Mouse (Mus musculus): ENCODE results near the gene Bard1. TPM values are rescaled to one million over a fixed set of nuclear protein-coding genes. Genes with fewer than 3 reads are reported as not detected.

Gene Bard1
- polyA plus RNA-seq, 1 experiment from 2014 or later, result 1.5 TPM

GRCm38 (mm10) chr1:71099945-71100515 lies 2.9 kb downstream of the Bard1 start:
- Histone ChIP-seq H3K4me2 (replicated peaks) (no peak overlapping the region), H3K4me1 (peaks cover 4% of the 10 kb centered on the region; the same call in 1 of the 2 replicates), H3K36me3 (no peaks in the 10 kb centered on the region), H3K9me3 (replicated peaks) (0 out of 2 replicates have a peak, but pooled peaks cover 2% of the 10 kb centered on the region), H3K4me3 (no peak overlapping the region), H3K9ac (no peak overlapping the region), H3K27ac (no peak overlapping the region), H3K27me3 (no peaks in the 10 kb centered on the region)
- 44% methylated on average over 3 of the region's 3 CpGs for WGBS
- no peak for ATAC-seq (ENCODE audit: low FRiP score)

GRCm38 (mm10) chr1:71096031-71096430 lies 6.9 kb downstream of the Bard1 start:
- H3K27ac ChIP-seq, result no peak overlapping the region
- no peak for ATAC-seq (ENCODE audit: low FRiP score)
- 0 out of 2 replicates have a peak, but pooled peaks cover 3% of the 10 kb centered on the region for H3K9me3 ChIP-seq (replicated peaks)
- 96% methylated on average over 1 of the region's 1 CpGs for WGBS
- no peaks in the 10 kb centered on the region for H3K36me3 ChIP-seq
- no peak overlapping the region for H3K4me2 ChIP-seq (replicated peaks)
- H3K4me1 ChIP-seq, result peaks cover 4% of the 10 kb centered on the region; the same call in 1 of the 2 replicates
- no peak overlapping the region for H3K4me3 ChIP-seq
- H3K9ac ChIP-seq, result no peak overlapping the region
- H3K27me3 ChIP-seq, result no peaks in the 10 kb centered on the region

DNA sequence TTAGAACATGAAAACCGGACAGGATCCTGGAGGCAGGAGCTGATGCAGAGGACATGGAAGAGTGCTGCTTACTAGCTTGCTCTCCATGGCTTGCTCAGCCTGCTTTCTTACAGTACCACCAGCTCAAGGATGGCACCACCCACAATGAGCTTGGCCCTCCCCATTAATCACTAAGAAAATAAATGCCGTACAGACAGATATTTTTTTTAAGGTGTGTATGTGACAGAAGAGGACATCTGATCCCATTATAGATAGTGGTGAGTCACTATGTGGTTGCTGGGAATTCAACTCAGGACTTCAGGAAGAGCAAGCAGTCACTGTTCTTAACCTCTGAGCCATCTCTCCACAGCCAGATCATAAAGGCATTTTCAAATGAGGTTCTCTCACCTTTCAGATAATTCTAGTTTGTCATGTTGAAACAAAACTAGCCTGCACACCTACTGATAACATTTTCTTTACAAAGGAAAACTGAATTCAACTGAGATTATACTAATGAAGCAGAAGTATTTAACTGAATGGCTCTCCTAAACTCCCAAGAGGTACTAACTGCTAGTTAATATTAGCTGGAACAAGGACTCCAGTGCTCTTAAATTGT lies 7.6 kb downstream of the Bard1 start:
- H3K36me3 ChIP-seq, result no peaks in the 10 kb centered on the region
- WGBS, result 89% methylated on average over 2 of the region's 2 CpGs
- no peak overlapping the region for H3K9ac ChIP-seq
- peaks cover 4% of the 10 kb centered on the region; the same call in 1 of the 2 replicates for H3K4me1 ChIP-seq
- no peak for ATAC-seq (ENCODE audit: low FRiP score)
- H3K9me3 ChIP-seq (replicated peaks), result 0 out of 2 replicates have a peak, but pooled peaks cover 3% of the 10 kb centered on the region
- no peak overlapping the region for H3K27ac ChIP-seq
- no peak overlapping the region for H3K4me3 ChIP-seq
- H3K27me3 ChIP-seq, result no peaks in the 10 kb centered on the region
- no peak overlapping the region for H3K4me2 ChIP-seq (replicated peaks)

- no peak overlapping the region for H3K9ac ChIP-seq
- H3K4me3 ChIP-seq, result no peak overlapping the region
- no peaks in the 10 kb centered on the region for H3K36me3 ChIP-seq
- H3K4me1 ChIP-seq, result no peaks in the 10 kb centered on the region
- H3K27ac ChIP-seq, result no peak overlapping the region
- H3K4me2 ChIP-seq (replicated peaks), result no peak overlapping the region
- no peaks in the 10 kb centered on the region for H3K27me3 ChIP-seq
- no peaks in the 10 kb centered on the region for H3K9me3 ChIP-seq (replicated peaks)
- 63% methylated on average over 3 of the region's 3 CpGs for WGBS
- no peak for ATAC-seq (ENCODE audit: low FRiP score)
Measured at GRCm38 (mm10) chr1:71075651-71076050, 27.3 kb downstream of the Bard1 start.

- Histone ChIP-seq H3K4me2 (replicated peaks) (no peak overlapping the region), H3K4me3 (no peak overlapping the region), H3K9me3 (replicated peaks) (no peaks in the 10 kb centered on the region), H3K9ac (no peak overlapping the region), H3K4me1 (no peaks in the 10 kb centered on the region), H3K27me3 (no peaks in the 10 kb centered on the region), H3K27ac (no peak overlapping the region), H3K36me3 (no peaks in the 10 kb centered on the region)
- ATAC-seq (ENCODE audit: low FRiP score), result no peak
Measured at GRCm38 (mm10) chr1:71070771-71071170, 32.2 kb downstream of the Bard1 start.

- Histone ChIP-seq H3K36me3 (no peaks in the 10 kb centered on the region), H3K9me3 (replicated peaks) (no peaks in the 10 kb centered on the region), H3K27ac (no peak overlapping the region), H3K4me1 (no peaks in the 10 kb centered on the region), H3K27me3 (no peaks in the 10 kb centered on the region), H3K9ac (no peak overlapping the region), H3K4me3 (no peak overlapping the region), H3K4me2 (replicated peaks) (no peak overlapping the region)
- ATAC-seq (ENCODE audit: low FRiP score), result no peak
- 91% methylated on average over 3 of the region's 3 CpGs for WGBS
Measured at GRCm38 (mm10) chr1:71068728-71069304, 34.1 kb downstream of the Bard1 start.

DNA sequence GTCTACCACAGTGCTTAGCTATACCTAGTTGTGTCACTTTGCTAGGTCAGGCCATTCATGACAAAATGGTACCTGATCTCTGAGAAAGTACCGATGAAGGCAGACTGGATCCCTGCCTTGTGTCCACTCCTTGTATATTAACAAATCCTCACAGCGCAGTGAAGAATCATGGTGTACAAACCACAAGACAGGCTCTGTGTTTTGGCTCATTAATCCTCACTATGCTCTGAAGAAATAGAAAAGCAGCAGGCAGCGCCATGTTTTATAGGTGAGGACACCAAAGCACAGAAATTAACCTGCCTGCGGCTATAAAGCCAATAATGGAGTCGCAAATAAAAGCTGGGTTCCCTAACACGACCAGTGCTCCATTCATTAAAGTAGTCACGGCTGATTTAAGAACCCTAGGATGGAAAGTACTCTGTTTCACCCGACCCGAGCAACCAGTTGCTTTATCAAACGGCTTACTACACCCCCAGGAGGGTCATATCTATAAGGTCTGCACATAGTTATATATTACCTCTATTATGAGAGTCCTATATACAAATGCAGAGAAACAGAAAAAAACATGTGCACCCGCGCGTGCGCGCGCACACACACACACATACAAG lies 39.0 kb downstream of the Bard1 start:
- no peak for ATAC-seq (ENCODE audit: low FRiP score)
- Histone ChIP-seq H3K9me3 (replicated peaks) (no peaks in the 10 kb centered on the region), H3K4me2 (replicated peaks) (no peak overlapping the region), H3K36me3 (no peaks in the 10 kb centered on the region), H3K27me3 (no peaks in the 10 kb centered on the region), H3K9ac (no peak overlapping the region), H3K4me1 (no peaks in the 10 kb centered on the region), H3K27ac (no peak overlapping the region), H3K4me3 (no peak overlapping the region)
- WGBS, result 85% methylated on average over 16 of the region's 16 CpGs

- no peaks in the 10 kb centered on the region for H3K27me3 ChIP-seq
- no peak overlapping the region for H3K4me2 ChIP-seq (replicated peaks)
- H3K27ac ChIP-seq, result no peak overlapping the region
- H3K9me3 ChIP-seq (replicated peaks), result no peaks in the 10 kb centered on the region
- no peaks in the 10 kb centered on the region for H3K36me3 ChIP-seq
- no peak overlapping the region for H3K9ac ChIP-seq
- no peaks in the 10 kb centered on the region for H3K4me1 ChIP-seq
- no peak overlapping the region for H3K4me3 ChIP-seq
- ATAC-seq (ENCODE audit: low FRiP score), result no peak
- 72% methylated on average over 4 of the region's 4 CpGs for WGBS
Measured at GRCm38 (mm10) chr1:71056143-71056542, 46.8 kb downstream of the Bard1 start.

DNA sequence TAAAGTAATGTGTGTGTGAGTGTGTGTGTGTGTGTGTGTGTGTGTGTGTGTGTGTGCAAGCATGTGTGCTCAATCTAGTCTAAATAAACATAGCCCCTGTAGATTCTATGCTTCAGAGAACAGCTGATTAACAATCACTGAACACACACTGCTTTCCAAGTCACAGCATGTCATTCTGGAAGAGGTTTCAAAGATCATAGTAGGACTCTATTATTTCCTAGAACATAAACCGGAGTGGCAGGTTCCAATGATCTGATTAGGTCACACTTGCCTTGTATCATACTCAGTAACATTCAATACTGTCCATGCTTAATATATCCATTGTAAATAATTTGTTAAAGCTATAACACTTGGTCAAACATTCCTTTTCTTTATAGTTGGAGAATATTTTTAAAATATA lies 47.5 kb downstream of the Bard1 start:
- Histone ChIP-seq H3K27ac (no peak overlapping the region), H3K4me3 (no peak overlapping the region), H3K27me3 (no peaks in the 10 kb centered on the region), H3K9ac (no peak overlapping the region), H3K9me3 (replicated peaks) (no peaks in the 10 kb centered on the region), H3K4me1 (no peaks in the 10 kb centered on the region), H3K4me2 (replicated peaks) (no peak overlapping the region), H3K36me3 (no peaks in the 10 kb centered on the region)
- no peak for ATAC-seq (ENCODE audit: low FRiP score)
- WGBS, result 80% methylated on average over 1 of the region's 1 CpGs

- no peak overlapping the region for H3K4me2 ChIP-seq (replicated peaks)
- H3K9me3 ChIP-seq (replicated peaks), result no peaks in the 10 kb centered on the region
- H3K4me1 ChIP-seq, result no peaks in the 10 kb centered on the region
- H3K4me3 ChIP-seq, result no peak overlapping the region
- 88% methylated on average over 2 of the region's 2 CpGs for WGBS
- H3K36me3 ChIP-seq, result no peaks in the 10 kb centered on the region
- no peak overlapping the region for H3K27ac ChIP-seq
- ATAC-seq (ENCODE audit: low FRiP score), result no peak
- H3K27me3 ChIP-seq, result no peaks in the 10 kb centered on the region
- H3K9ac ChIP-seq, result no peak overlapping the region
Measured at GRCm38 (mm10) chr1:71052756-71053155, 50.2 kb downstream of the Bard1 start.

GRCm38 (mm10) chr1:71052252-71052651 lies 50.7 kb downstream of the Bard1 start:
- no peaks in the 10 kb centered on the region for H3K4me1 ChIP-seq
- 93% methylated on average over 3 of the region's 3 CpGs for WGBS
- H3K9ac ChIP-seq, result no peak overlapping the region
- no peak overlapping the region for H3K27ac ChIP-seq
- H3K36me3 ChIP-seq, result no peaks in the 10 kb centered on the region
- no peaks in the 10 kb centered on the region for H3K9me3 ChIP-seq (replicated peaks)
- no peak for ATAC-seq (ENCODE audit: low FRiP score)
- H3K27me3 ChIP-seq, result no peaks in the 10 kb centered on the region
- no peak overlapping the region for H3K4me2 ChIP-seq (replicated peaks)
- no peak overlapping the region for H3K4me3 ChIP-seq

- WGBS, result 90% methylated on average over 2 of the region's 2 CpGs
- no peak overlapping the region for H3K4me3 ChIP-seq
- no peaks in the 10 kb centered on the region for H3K4me1 ChIP-seq
- no peak overlapping the region for H3K9ac ChIP-seq
- H3K36me3 ChIP-seq, result no peaks in the 10 kb centered on the region
- H3K27me3 ChIP-seq, result no peaks in the 10 kb centered on the region
- H3K9me3 ChIP-seq (replicated peaks), result no peaks in the 10 kb centered on the region
- H3K27ac ChIP-seq, result no peak overlapping the region
- ATAC-seq (ENCODE audit: low FRiP score), result no peak
- no peak overlapping the region for H3K4me2 ChIP-seq (replicated peaks)
Measured at GRCm38 (mm10) chr1:71045141-71045540, 57.8 kb downstream of the Bard1 start.

Data from hindbrain, embryonic 12.5 days (tissue).